Mouse (Mus musculus) liver, postnatal 0 days (tissue): ENCODE results near the gene Nit2.

Experiments
- CTCF ChIP-seq: sonication (generic); IDR thresholded peaks from 2 replicates; pipeline ENCODE4 v1.5.1; 2016; ENCODE audit warnings: antibody characterized with exemption, low read depth
- EP300 ChIP-seq: IDR thresholded peaks from 2 replicates; pipeline ENCODE4 v1.6.1; 2016; ENCODE audit warnings: antibody characterized with exemption, low read depth, mild to moderate bottlenecking

- no peak for TF ChIP-seq EP300
- no peak for TF ChIP-seq CTCF
These were observed 1.1 kb downstream of the Nit2 start for GRCm38 (mm10) chr16:57166086-57166485.
